Mouse (Mus musculus) adrenal gland, postnatal 0 days (tissue): Measurements from ENCODE around the gene Gm20422. TPM values are rescaled to one million over a fixed set of nuclear protein-coding genes. Genes with fewer than 3 reads are reported as not detected.

Experiments used
- polyA plus RNA-seq: library from polyadenylated mRNA; unstranded; fragments of >200 nt; fragmentation: Nextera tagmentation; extraction: Ambion mirVana; gene quantifications from 2 replicates; pipeline ENCODE4 v1.2.1, GENCODE M21; 2015

Gene Gm20422
- 0.95 TPM in 1 of 2 replicates, not detected in the other for polyA plus RNA-seq

DNA sequence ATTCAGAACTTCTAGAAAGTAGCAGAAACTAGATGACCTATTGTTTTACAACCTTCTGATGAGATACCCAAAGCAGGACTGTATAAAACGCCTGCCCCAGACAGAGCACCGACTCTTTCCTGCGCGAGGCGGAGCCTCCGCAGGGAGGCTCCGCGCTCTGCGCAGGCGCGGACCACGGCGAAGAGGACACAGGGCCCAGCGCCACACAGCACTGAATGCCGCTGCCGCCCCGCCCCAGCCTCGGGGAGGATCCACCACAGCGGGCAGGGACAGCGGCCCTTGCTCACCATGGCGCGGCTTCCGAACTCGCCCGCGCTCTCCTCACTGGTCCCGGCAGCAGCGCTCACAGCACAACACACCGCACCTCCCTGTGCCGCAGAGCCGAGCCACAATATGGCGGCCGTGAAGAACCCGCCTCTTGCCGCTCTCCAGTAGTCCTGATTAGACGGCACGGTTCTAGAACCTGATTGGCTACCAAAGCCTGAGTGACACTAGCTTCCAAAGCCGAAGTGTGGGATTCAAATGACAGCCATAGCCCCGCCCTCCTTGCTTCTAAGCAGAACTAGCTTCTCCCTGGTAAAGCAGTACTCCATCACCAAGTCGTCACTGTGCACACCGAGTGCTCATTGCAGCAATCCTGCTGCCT is at the start of gene Gm20422:
Gene Gm20422 (minus strand): TSS at position 384 of the 646 bp plus-strand sequence.

DNA sequence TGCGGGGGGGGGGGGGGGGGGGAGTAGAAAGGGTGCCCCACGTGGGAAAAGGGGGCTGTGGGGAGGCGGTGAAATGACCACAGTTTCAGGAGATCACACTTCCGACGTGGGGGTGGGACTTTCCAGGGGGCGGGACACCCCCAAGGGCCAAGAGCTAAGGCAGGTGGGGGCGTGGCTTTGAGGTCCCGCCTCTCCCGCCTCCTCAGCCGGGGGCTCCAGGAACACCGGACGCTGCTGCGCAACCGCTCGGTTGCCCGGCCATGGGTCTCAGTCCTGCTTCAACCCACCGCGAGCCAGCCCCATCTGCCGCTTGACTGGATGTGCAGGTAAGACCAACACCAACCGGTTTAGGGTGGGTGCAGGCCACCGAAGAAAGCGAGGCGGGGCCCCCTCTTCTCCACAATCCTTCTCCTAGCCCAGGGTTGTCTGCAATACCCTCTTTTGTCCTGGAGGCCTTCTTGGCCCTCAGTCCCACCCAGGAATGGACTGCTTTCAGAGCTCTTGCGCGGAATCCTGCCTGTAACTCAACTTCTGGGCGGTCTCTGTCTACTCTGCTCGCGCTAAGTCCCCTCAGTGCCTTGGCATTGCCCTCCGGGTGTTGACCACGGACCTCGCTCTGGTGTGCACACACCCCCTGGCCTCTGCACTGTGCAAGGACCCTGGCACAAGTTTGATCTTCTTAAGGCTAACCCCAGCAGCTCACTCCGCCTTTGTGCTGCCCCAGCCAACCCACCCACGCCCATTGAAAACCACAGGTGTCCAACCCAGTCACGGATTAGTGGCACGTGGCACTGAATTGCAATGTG is 47.9 kb upstream of the Gm20422 start, which contains the start of gene Lpar2:
Gene Lpar2 (plus strand): TSS at position 44 of the 806 bp plus-strand sequence.

DNA sequence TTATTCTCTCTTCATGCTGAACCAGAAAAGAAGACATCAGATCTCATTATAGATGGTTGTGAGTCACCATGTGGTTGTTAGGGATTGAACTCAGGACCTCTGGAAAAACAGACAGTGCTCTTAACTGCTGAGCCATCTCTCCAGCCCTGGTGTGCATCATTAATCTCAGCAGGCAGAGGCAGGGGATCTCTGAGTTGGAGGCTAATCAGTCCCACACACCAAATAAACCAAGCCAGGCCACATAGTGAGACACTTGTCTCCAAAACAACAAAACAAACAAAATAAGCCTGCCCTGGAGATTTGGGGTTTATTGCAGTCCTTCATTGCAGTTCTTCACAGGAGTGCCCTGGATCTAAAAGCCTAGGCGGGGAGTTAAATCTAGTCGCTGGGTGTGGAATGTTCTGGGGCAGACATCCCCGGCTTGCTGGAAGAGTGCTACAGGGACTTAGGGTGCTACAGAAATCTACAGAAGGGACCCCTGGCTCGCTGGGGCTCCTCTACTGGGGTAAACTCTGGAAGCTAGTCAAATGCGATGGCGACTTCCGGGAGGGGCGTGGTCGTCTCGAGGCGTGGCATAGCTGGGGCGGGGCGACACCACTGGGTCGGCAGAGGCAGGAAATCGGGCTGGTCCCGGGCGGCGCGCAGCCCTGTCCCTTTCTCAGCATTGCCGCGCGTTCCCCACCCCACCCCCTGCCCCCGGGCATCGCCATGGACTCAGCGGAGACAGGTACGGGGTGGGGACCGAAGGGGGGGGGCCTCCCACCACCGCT is 33.6 kb upstream of the Gm20422 start, which contains the start of gene Gmip:
Gene Gmip (plus strand): TSS at position 586 of the 770 bp plus-strand sequence.

DNA sequence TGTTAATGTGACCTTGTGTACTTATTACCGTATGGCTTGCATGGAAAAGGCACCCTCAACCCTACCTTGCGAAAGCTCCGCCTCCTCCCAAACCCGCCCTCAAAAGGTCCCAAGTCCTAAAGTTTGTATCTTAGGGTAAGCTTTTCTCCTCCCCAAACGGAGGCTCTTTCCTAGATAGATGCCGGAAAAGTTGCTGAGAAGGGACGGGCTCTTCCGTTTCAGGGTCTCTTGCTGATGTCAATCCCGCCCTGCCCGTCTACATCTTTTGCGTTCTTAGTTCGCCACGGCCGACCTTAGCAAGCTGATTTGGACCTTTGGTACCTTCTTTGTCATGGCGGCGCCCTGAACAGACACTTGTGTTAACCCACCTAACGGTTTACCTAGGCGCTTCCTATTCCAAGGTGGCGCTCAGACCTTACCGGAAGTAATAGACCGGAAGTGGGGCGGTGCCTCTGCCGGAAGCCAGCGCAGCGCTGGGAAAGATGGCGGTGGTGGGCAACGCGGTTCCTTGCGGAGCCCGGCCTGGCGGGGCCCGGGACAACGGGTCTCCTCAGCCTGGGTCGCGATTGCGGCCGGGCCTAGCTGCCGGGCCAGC is 16.2 kb upstream of the Gm20422 start, which contains the start of the genes Atp13a1 and Zfp866:
Gene Atp13a1 (plus strand): TSS at position 391 of the 595 bp plus-strand sequence.
Gene Zfp866 (minus strand): TSS at position 406 of the 595 bp plus-strand sequence.

DNA sequence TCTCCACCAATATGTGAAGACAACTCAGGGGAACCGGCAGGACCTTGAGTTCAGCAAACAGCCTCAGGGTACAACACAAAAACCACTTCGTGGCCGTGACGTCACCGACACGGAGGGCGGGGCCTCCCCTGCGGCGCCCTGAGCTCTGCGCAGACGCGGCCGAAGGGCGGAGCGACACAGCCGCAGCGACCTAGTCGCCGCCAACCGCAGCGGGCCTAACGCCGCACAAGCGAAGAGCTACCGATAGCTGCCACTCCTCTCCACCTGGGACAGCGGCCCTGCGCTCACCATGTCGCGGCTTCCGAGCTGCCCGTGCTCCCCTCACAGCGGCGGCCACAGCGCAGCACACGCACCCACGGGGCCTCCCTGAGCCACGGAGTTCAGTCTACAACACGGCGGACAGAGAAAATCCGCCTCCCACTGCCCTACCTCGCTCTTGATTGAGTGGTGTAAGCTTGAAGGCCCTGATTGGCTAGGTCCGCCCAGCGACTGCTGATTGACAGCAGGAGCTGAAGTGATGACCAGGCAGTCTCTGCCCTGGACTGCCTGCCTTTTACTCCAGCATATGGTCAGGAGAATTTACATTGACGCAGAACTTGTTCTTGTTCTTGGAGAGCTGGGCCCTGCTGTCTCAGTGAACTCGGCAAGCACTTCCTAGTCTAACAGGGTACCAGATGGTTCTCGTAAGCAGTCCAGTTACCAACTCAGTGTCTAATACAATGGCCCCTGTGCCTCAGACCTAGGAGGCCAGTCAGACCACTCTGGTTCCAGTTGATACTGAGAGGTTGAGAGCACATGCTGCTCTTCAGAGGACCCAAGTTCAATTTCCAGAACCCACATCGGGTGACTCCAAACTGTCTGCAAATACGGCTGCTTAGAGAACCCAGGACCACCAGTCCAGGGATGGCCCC is 24.9 kb downstream of the Gm20422 start, which contains the start of gene Zfp963:
Gene Zfp963 (minus strand): TSS at position 427 of the 911 bp plus-strand sequence.

DNA sequence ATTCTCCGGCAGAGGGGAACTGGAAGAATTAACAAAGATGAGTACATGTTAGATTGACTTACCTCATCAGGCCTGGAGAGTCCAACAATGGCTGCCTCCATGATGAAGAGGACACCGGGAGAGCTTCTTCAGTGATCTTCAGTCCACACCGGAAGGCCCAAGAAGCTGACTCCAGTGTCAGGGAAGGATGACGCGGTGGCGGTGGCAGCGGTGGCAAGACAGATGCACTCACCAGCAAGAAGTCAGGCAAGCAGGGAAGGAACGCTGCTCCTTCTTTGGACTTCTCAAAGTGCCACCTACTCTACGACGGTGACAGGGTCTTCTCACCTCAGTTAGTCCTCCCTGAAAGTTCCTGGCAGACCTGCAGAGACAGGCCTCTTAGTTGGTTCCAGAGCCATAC is 64.1 kb downstream of the Gm20422 start, which contains the start of gene Zfp869:
Gene Zfp869 (minus strand): TSS at position 101 of the 400 bp plus-strand sequence.

Other genes starting within 250 kb of the Gm20422 start
- 18.9 and 21.1 TPM in 2 replicates for gene Zfp868, start 149.3 kb downstream of the Gm20422 start, polyA plus RNA-seq
- gene Zfp964, start 120.4 kb downstream of the Gm20422 start, polyA plus RNA-seq = 1.2 and 1.9 TPM in 2 replicates
- 16.8 and 19.3 TPM in 2 replicates for gene Zfp869, start 64.2 kb downstream of the Gm20422 start, polyA plus RNA-seq
- 4.0 and 4.7 TPM in 2 replicates for gene Zfp963, start 24.9 kb downstream of the Gm20422 start, polyA plus RNA-seq
- 16.7 and 24.5 TPM in 2 replicates for gene Atp13a1, start 16.3 kb upstream of the Gm20422 start, polyA plus RNA-seq
- 10.2 and 11.8 TPM in 2 replicates for gene Zfp866, start 16.3 kb upstream of the Gm20422 start, polyA plus RNA-seq
- gene Gmip, start 33.8 kb upstream of the Gm20422 start, polyA plus RNA-seq = 9.1 and 9.2 TPM in 2 replicates
- gene Lpar2, start 47.5 kb upstream of the Gm20422 start, polyA plus RNA-seq = 0.09 and 0.40 TPM in 2 replicates
- 6.5 and 9.4 TPM in 2 replicates for gene Pbx4, start 57.6 kb upstream of the Gm20422 start, polyA plus RNA-seq
- gene Cilp2, start 112.8 kb upstream of the Gm20422 start, polyA plus RNA-seq = 0.50 and 0.52 TPM in 2 replicates
- gene Tssk6, start 127.3 kb upstream of the Gm20422 start, polyA plus RNA-seq = 2.6 and 2.9 TPM in 2 replicates
- gene Ndufa13, start 127.7 kb upstream of the Gm20422 start, polyA plus RNA-seq = 308 and 360 TPM in 2 replicates
- 3.1 and 3.7 TPM in 2 replicates for gene Yjefn3, start 127.8 kb upstream of the Gm20422 start, polyA plus RNA-seq
- gene Gatad2a, start 221.5 kb upstream of the Gm20422 start, polyA plus RNA-seq = 25.3 and 39.5 TPM in 2 replicates